9 mouse cellular contexts compared by ENCODE assay signal in the genomic region with DNA sequence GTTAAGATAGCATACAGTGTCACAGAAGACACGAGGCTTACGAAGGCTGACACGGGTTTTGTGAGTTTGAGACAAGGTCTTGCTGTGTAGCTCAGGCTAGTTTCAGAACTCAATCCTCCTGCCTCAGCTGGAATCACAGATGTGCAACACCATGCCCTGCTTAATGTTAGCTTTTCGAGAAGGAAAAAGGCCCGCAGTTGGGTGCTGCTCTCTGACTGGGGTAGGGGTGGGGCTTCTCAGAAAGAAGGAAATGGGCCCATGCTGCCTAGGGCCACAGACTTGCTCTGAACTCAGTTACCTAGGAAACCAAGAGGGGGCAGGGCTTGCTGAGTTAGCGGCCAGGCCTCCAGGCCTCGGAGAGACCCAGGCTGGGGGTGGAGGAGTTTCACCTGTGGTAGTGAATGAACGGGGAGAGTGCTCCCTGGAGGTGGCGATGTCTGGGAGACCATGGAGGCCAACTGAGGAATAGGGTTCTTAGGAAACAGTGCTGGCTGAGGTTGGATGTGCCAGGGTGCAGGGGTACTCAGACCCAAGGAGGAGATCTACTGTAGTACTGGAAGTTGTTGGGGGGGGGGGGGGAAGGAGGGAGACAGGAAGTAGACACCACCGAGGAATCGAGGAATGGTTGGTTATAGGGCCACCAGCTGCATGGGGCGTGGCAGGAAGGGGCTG.
A peak's percentile ranks its signal among the peaks of the same experiment; 100 is the strongest.
DNase-seq lines count a peak whose midpoint lies in the region; ATAC-seq lines count a peak whose summit lies in the region.
"Had no signal": no experiment of that assay in that cellular context is flagged by ENCODE, and none has a peak within 500 bp of the region (broad histone marks: within the 10 kb centered on the region; RNA-seq: fewer than 3 reads in every experiment).

No protein-coding gene starts in this region.

- H3K27me3 ChIP-seq in hindbrain, embryonic 12.5 days = no peaks in the 10 kb centered on the region
- H3K27me3 ChIP-seq in hindbrain, embryonic 16.5 days (replicated peaks; ENCODE audit: control insufficient read depth, insufficient read depth, low read length) = no peaks in the 10 kb centered on the region
- H3K27me3 ChIP-seq in liver, embryonic 16.5 days (ENCODE audit: control insufficient read depth, insufficient read depth, low read depth, low read length) = no peaks in the 10 kb centered on the region
- H3K27me3 ChIP-seq: midbrain, embryonic 12.5 days had no signal

- H3K9me3 ChIP-seq in hindbrain, embryonic 12.5 days (replicated peaks) = no peaks in the 10 kb centered on the region
- H3K9me3 ChIP-seq in hindbrain, embryonic 16.5 days (ENCODE audit: control insufficient read depth, low read length) = no peaks in the 10 kb centered on the region
- H3K9me3 ChIP-seq in liver, embryonic 16.5 days (replicated peaks; ENCODE audit: control insufficient read depth, low read length) = no peaks in the 10 kb centered on the region
- H3K9me3 ChIP-seq: midbrain, embryonic 12.5 days had no signal

- no peak overlapping the region for H3K4me3 ChIP-seq in hindbrain, embryonic 12.5 days
- no peak overlapping the region for H3K4me3 ChIP-seq in hindbrain, embryonic 16.5 days (ENCODE audit: low read length)
- no peak overlapping the region for H3K4me3 ChIP-seq in brown adipose tissue, adult 24 weeks (ENCODE audit: insufficient read depth, low read depth, low read length)
- H3K4me3 ChIP-seq in liver, embryonic 16.5 days (ENCODE audit: low read depth, low read length) = no peak overlapping the region
- H3K4me3 ChIP-seq: midbrain, embryonic 12.5 days had no signal

- no peak overlapping the region for H3K27ac ChIP-seq in hindbrain, embryonic 12.5 days
- no peak overlapping the region for H3K27ac ChIP-seq in hindbrain, embryonic 16.5 days (ENCODE audit: low read depth, low read length)
- H3K27ac ChIP-seq in brown adipose tissue, adult 24 weeks (replicated peaks; ENCODE audit: low read depth, low read length) = peak overlapping the region; percentile 41
- peak overlapping the region; percentile 60 for H3K27ac ChIP-seq in liver, embryonic 16.5 days (ENCODE audit: low read length)
- H3K27ac ChIP-seq: midbrain, embryonic 12.5 days had no signal

- DNase-seq in thymus, adult 18-20 months = peak; percentile 81 to 93
- no peak for DNase-seq in layer of hippocampus, postnatal 25 days (ENCODE audit: extremely low spot score in 1 of 2, low spot score in 1 of 2)
- DNase-seq in ovary, postnatal 14 days (ENCODE audit: low spot score) = no peak
- no peak for DNase-seq in layer of hippocampus, adult 9-10 months (ENCODE audit: low spot score)

- no peak overlapping the region for H3K4me2 ChIP-seq in hindbrain, embryonic 12.5 days (replicated peaks)
- H3K4me2 ChIP-seq in hindbrain, embryonic 16.5 days (ENCODE audit: low read length) = no peak overlapping the region
- H3K4me2 ChIP-seq in liver, embryonic 16.5 days (ENCODE audit: low read depth, low read length) = 0 out of 2 replicates have a peak overlapping the region, but pooled peaks have one; percentile 4
- H3K4me2 ChIP-seq: midbrain, embryonic 12.5 days had no signal

- peak; percentile 17; the same call in 1 of the 2 replicates for ATAC-seq in hindbrain, embryonic 12.5 days (ENCODE audit: low FRiP score)
- ATAC-seq in hindbrain, embryonic 16.5 days = no peak
- peak; percentile 69 for ATAC-seq in liver, embryonic 16.5 days (ENCODE audit: low read depth)

- WGBS in hindbrain, embryonic 12.5 days = 28% methylated on average over 12 of the region's 12 CpGs
- 38% methylated on average over 12 of the region's 12 CpGs for WGBS in hindbrain, embryonic 16.5 days
- 11% methylated on average over 12 of the region's 12 CpGs for WGBS in liver, embryonic 16.5 days (ENCODE audit: insufficient replicate concordance)

- H3K4me1 ChIP-seq in hindbrain, embryonic 12.5 days = peaks cover 51% of the 10 kb centered on the region
- peaks cover 23% of the 10 kb centered on the region for H3K4me1 ChIP-seq in hindbrain, embryonic 16.5 days (ENCODE audit: control insufficient read depth, insufficient read depth, low read depth, low read length)
- H3K4me1 ChIP-seq in brown adipose tissue, adult 24 weeks (ENCODE audit: control insufficient read depth, insufficient read depth, insufficient read length, low read length) = peaks cover 58% of the 10 kb centered on the region
- H3K4me1 ChIP-seq in liver, embryonic 16.5 days (ENCODE audit: control insufficient read depth, low read depth, low read length) = peaks cover 45% of the 10 kb centered on the region

- no peak overlapping the region for H3K9ac ChIP-seq in hindbrain, embryonic 12.5 days
- no peak overlapping the region for H3K9ac ChIP-seq in hindbrain, embryonic 16.5 days (ENCODE audit: low read depth, low read length)
- H3K9ac ChIP-seq in liver, embryonic 16.5 days (ENCODE audit: low read depth, low read length) = no peak overlapping the region
- H3K9ac ChIP-seq: midbrain, embryonic 12.5 days had no signal

- no peaks in the 10 kb centered on the region for H3K36me3 ChIP-seq in hindbrain, embryonic 12.5 days
- H3K36me3 ChIP-seq in hindbrain, embryonic 16.5 days (ENCODE audit: control insufficient read depth, insufficient read depth, low read length) = no peaks in the 10 kb centered on the region
- H3K36me3 ChIP-seq in liver, embryonic 16.5 days (ENCODE audit: control insufficient read depth, insufficient read depth) = no peaks in the 10 kb centered on the region
- H3K36me3 ChIP-seq: midbrain, embryonic 12.5 days had no signal

Comparison
In these comparisons a context has a peak if more than half of its experiments do, and no peak if none do; other contexts are left out.
1. H3K27ac ChIP-seq: peak in brown adipose tissue, adult 24 weeks (single experiment) and liver, embryonic 16.5 days (single experiment); none in hindbrain, embryonic 12.5 days (single experiment) and hindbrain, embryonic 16.5 days (single experiment).
2. DNase-seq: peak in thymus, adult 18-20 months (2 of 2); none in layer of hippocampus, postnatal 25 days (0 of 2), ovary, postnatal 14 days (single experiment) and layer of hippocampus, adult 9-10 months (single experiment).